Mouse (Mus musculus): ENCODE results near the gene Lmo2.
A peak's percentile ranks its signal among the peaks of the same experiment; 100 is the strongest.

DNA sequence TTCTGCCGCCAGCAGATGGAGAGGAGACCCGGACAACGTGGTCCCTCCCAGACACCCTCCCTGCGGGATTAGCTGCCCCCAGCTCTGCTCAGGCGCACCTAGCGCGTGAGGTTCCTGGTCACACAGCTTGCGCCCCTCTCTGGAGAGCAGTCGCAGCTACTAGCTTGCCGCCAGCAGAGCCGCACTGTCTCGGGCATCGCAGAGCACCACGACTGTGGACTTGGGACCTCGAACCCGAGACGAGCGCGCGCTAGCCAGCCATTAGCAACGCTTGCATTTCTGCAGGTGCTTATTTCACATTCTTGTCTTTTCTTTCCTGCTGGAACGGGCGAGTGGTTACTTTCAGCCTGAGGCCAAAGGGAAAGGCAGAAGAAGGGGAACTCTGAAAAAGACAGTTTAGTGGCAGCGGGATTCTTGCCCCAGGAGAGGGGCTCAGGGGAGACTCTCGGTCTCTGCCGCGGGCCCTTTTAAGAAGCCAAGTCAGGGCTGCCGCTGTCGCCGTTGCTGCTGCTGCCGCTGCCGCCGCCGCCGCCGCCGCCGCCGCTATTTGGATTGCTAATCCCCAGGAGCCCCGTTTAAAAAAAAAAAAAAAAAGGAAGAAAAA is 11.8 kb downstream of the Lmo2 start:
- TF ChIP-seq POLR2A (IDR thresholded peaks at IDR 0.05; ENCODE audit: extremely low read depth, insufficient read depth, low read length) (no peak), CTCF (IDR thresholded peaks at IDR 0.05; ENCODE audit: low read depth, low read length) (peak; percentile 42)
